Mouse (Mus musculus) stomach, postnatal 0 days (tissue): ENCODE measurements around the gene Duox1. TPM values are rescaled to one million over a fixed set of nuclear protein-coding genes. Genes with fewer than 3 reads are reported as not detected.

ENCODE experiments used
- ATAC-seq: fragments of 200-750 bp; cut with Nextera tagmentation; 2 replicates; pipeline ENCODE4 v1.8.0; 2017; ENCODE audit not compliant: low FRiP score, low TSS enrichment
- DNase-seq: peaks from one replicate; pipeline ENCODE4 v3.0.0-alpha.2; 2016; ENCODE audit warnings: low spot score
- H3K27ac ChIP-seq: fragments of 300-500 bp; sonication (generic); replicated peaks from 2 replicates; pipeline ENCODE4 v1.5.1; 2014; ENCODE audit warnings: mild to moderate bottlenecking, control low read depth
- H3K27me3 ChIP-seq: fragments of 300-500 bp; sonication (generic); 2 replicates; pipeline ENCODE4 v1.6.1; 2014; ENCODE audit warnings: low read length; ENCODE audit not compliant: control insufficient read depth, insufficient read depth
- H3K36me3 ChIP-seq: fragments of 300-500 bp; sonication (generic); 2 replicates; pipeline ENCODE4 v1.6.1; 2014; ENCODE audit warnings: low read length, mixed read lengths; ENCODE audit not compliant: control insufficient read depth, insufficient read depth
- H3K4me1 ChIP-seq: fragments of 300-500 bp; sonication (generic); replicated peaks from 2 replicates; pipeline ENCODE4 v1.6.1; 2014; ENCODE audit warnings: antibody characterized with exemption; ENCODE audit not compliant: control insufficient read depth, insufficient read depth
- H3K4me2 ChIP-seq: fragments of 300-500 bp; sonication (generic); replicated peaks from 2 replicates; pipeline ENCODE4 v1.6.1; 2014; ENCODE audit warnings: low read depth, mild to moderate bottlenecking, control low read depth, moderate library complexity
- H3K4me3 ChIP-seq: fragments of 300-500 bp; sonication (generic); 2 replicates; pipeline ENCODE4 v1.5.1; 2014; ENCODE audit warnings: low read depth, low read length, control low read depth
- H3K9ac ChIP-seq: fragments of 300-500 bp; sonication (generic); 2 replicates; pipeline ENCODE4 v1.6.1; 2014; ENCODE audit warnings: mild to moderate bottlenecking, low read length, control low read depth, mixed read lengths
- H3K9me3 ChIP-seq: fragments of 300-500 bp; sonication (generic); 2 replicates; pipeline ENCODE4 v1.6.1; 2016; ENCODE audit warnings: low read length; ENCODE audit not compliant: control insufficient read depth
- CTCF ChIP-seq: IDR thresholded peaks from 2 replicates; pipeline ENCODE4 v1.5.1; 2016; ENCODE audit warnings: antibody characterized with exemption, low read depth, mild to moderate bottlenecking, moderate library complexity
- EP300 ChIP-seq: optimal IDR thresholded peaks from 2 replicates; pipeline ENCODE3; 2016; ENCODE audit warnings: antibody characterized with exemption
- WGBS: fragments of 180-500 bp; shearing (Covaris S2); extraction: QIAGEN DNeasy Blood & Tissue Kit; methylation state at CpG from one replicate; pipeline ENCODE4 v1.1.7; 2014; 5-methylcytosine and 5-hydroxymethylcytosine counted together
- polyA plus RNA-seq: library from polyadenylated mRNA; unstranded; fragments of >200 nt; fragmentation: Nextera tagmentation; extraction: Ambion mirVana; gene quantifications from 2 replicates; pipeline ENCODE4 v1.2.1, GENCODE M21; 2015

Gene Duox1
- polyA plus RNA-seq, 1 experiment from 2014 or later: 3.5 TPM

- no peak overlapping the region for H3K9ac ChIP-seq
- WGBS: 91% methylated on average over 13 of the region's 13 CpGs
- TF ChIP-seq EP300 (no peak), CTCF (peak; percentile 27)
- no peak overlapping the region for H3K4me3 ChIP-seq
- no peaks in the 10 kb centered on the region for H3K4me1 ChIP-seq
- H3K27me3 ChIP-seq: no peaks in the 10 kb centered on the region
- no peak overlapping the region for H3K27ac ChIP-seq
- no peak overlapping the region for H3K4me2 ChIP-seq
- no peaks in the 10 kb centered on the region; the same call in 1 of the 2 replicates for H3K36me3 ChIP-seq
- no peak for ATAC-seq
- no peaks in the 10 kb centered on the region for H3K9me3 ChIP-seq
- DNase-seq: no peak
These were observed 47.4 kb downstream of the Duox1 start for GRCm38 (mm10) chr2:122362622-122363523.

GRCm38 (mm10) chr2:122364352-122364944 lies 49.0 kb downstream of the Duox1 start:
- no peaks in the 10 kb centered on the region for H3K4me1 ChIP-seq
- 86% methylated on average over 3 of the region's 3 CpGs for WGBS

GRCm38 (mm10) chr2:122365244-122365866 lies 49.9 kb downstream of the Duox1 start:
- Histone ChIP-seq H3K4me2 (no peak overlapping the region), H3K4me3 (no peak overlapping the region), H3K4me1 (no peaks in the 10 kb centered on the region), H3K27me3 (no peaks in the 10 kb centered on the region), H3K9me3 (no peaks in the 10 kb centered on the region), H3K9ac (no peak overlapping the region), H3K36me3 (no peaks in the 10 kb centered on the region), H3K27ac (no peak overlapping the region)
- WGBS: 85% methylated on average over 10 of the region's 10 CpGs
- no peak for DNase-seq
- TF ChIP-seq CTCF (peak; percentile 46), EP300 (no peak)
- ATAC-seq: no peak

More at GRCm38 (mm10) chr2:122364352-122364944, 49.0 kb downstream of the Duox1 start:
- H3K9me3 ChIP-seq: no peaks in the 10 kb centered on the region
- no peak overlapping the region for H3K4me2 ChIP-seq
- H3K4me3 ChIP-seq: no peak overlapping the region
- no peak overlapping the region for H3K27ac ChIP-seq
- no peak overlapping the region for H3K9ac ChIP-seq
- no peaks in the 10 kb centered on the region for H3K36me3 ChIP-seq
- DNase-seq: no peak
- no peaks in the 10 kb centered on the region for H3K27me3 ChIP-seq
- no peak for ATAC-seq
- TF ChIP-seq CTCF (no peak), EP300 (no peak)

GRCm38 (mm10) chr2:122366039-122366438 lies 50.6 kb downstream of the Duox1 start:
- DNase-seq: no peak
- 87% methylated on average over 3 of the region's 3 CpGs for WGBS
- Histone ChIP-seq H3K4me2 (no peak overlapping the region), H3K9ac (no peak overlapping the region), H3K27ac (no peak overlapping the region), H3K36me3 (no peaks in the 10 kb centered on the region), H3K27me3 (no peaks in the 10 kb centered on the region), H3K9me3 (no peaks in the 10 kb centered on the region), H3K4me1 (no peaks in the 10 kb centered on the region), H3K4me3 (no peak overlapping the region)
- ATAC-seq: no peak
- no peak for TF ChIP-seq CTCF
- TF ChIP-seq EP300: no peak

GRCm38 (mm10) chr2:122366706-122367105 lies 51.2 kb downstream of the Duox1 start:
- Histone ChIP-seq H3K4me2 (no peak overlapping the region), H3K4me1 (no peaks in the 10 kb centered on the region), H3K36me3 (no peaks in the 10 kb centered on the region), H3K27ac (no peak overlapping the region), H3K4me3 (no peak overlapping the region), H3K9me3 (no peaks in the 10 kb centered on the region), H3K9ac (no peak overlapping the region), H3K27me3 (no peaks in the 10 kb centered on the region)
- no peak for ATAC-seq
- DNase-seq: no peak
- WGBS: 53% methylated on average over 5 of the region's 5 CpGs
- TF ChIP-seq CTCF (no peak), EP300 (no peak)
